Mouse (Mus musculus): ENCODE results near the gene Nob1.

DNA sequence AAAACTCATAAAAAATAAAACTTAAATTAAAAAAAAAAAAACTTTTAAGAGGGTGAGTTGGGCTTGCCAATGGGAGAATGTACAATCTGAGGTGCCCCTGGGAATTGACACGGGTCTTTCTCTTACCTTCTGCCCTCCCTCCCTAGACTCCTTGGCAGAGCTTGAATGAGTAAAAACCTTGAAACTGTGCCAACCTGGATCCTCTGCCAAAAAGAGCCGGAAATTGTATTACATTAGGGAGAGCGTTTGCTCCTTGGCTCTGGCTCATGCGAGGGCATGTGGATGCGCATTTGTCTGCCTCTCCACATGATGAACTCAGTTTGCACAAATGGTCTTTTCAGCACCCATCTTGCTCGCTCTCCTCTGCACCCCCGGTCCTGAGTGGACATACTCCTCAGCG lies 35.3 kb downstream of the Nob1 start:
- TF ChIP-seq CTCF (IDR thresholded peaks at IDR 0.05; ENCODE audit: extremely low read depth, insufficient read length, insufficient replicate concordance, low read depth, low read length) (no peak), POLR2A (IDR thresholded peaks at IDR 0.05; ENCODE audit: low read depth, low read length) (no peak)
